Mouse (Mus musculus): ENCODE data around the gene Maip1.

Gene Maip1

GRCm38 (mm10) chr1:57428368-57429308 is 22.5 kb downstream of the Maip1 start:
- peak; percentile 92 for DNase-seq (ENCODE audit: low spot score)

- peak; percentile 26 for DNase-seq (ENCODE audit: low spot score)
Measured at GRCm38 (mm10) chr1:57429786-57430483, 23.8 kb downstream of the Maip1 start.

- no peak for DNase-seq (ENCODE audit: low spot score)
Measured at GRCm38 (mm10) chr1:57433141-57433540, 27.0 kb downstream of the Maip1 start.

GRCm38 (mm10) chr1:57436408-57436807 is 30.3 kb downstream of the Maip1 start:
- DNase-seq (ENCODE audit: low spot score) = peak; percentile 79

GRCm38 (mm10) chr1:57436954-57437353 is 30.8 kb downstream of the Maip1 start:
- DNase-seq (ENCODE audit: low spot score) = no peak

GRCm38 (mm10) chr1:57439026-57439425 is 32.9 kb downstream of the Maip1 start:
- no peak for DNase-seq (ENCODE audit: low spot score)

GRCm38 (mm10) chr1:57440771-57441170 is 34.6 kb downstream of the Maip1 start:
- DNase-seq (ENCODE audit: low spot score) = no peak

GRCm38 (mm10) chr1:57445679-57446078 is 39.6 kb downstream of the Maip1 start:
- DNase-seq (ENCODE audit: low spot score) = no peak

- DNase-seq (ENCODE audit: low spot score) = no peak
Measured at GRCm38 (mm10) chr1:57450241-57450640, 44.1 kb downstream of the Maip1 start.

- DNase-seq (ENCODE audit: low spot score) = no peak
Measured at GRCm38 (mm10) chr1:57460305-57460940, 54.3 kb downstream of the Maip1 start.

Data from urinary bladder, postnatal 14 days (tissue).